Mouse (Mus musculus): ENCODE data around the gene Acap2. TPM values are rescaled to one million over a fixed set of nuclear protein-coding genes. Genes with fewer than 3 reads are reported as not detected.

Gene Acap2
- polyA plus RNA-seq, 1 experiment from 2014 or later: 11.3 TPM

DNA sequence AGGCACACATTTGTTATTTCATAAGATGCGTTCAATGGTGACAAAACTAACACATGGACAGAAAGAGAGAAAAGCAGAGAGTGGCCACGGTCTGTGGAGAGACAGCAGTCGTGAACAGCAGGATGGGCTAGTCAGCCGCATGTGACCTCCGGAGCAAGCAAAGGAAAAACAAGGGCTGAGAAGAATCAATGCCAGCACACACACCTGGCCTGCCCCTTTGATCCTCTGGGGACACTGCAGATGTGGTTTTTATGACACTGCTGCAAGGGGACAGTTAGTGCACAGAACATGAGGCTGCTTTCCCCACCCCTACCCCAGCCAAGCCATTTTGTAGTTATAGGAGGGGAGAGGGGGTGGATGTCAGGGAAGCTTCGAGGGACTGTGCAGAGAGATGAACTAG lies 152.9 kb downstream of the Acap2 start:
- no peak overlapping the region for H3K9ac ChIP-seq
- H3K4me2 ChIP-seq: no peak overlapping the region
- no peaks in the 10 kb centered on the region for H3K27me3 ChIP-seq (replicated peaks)
- no peak overlapping the region for H3K27ac ChIP-seq
- H3K4me1 ChIP-seq: no peaks in the 10 kb centered on the region; the same call in 1 of the 2 replicates
- ATAC-seq (replicated peaks): no peak
- WGBS: 86% methylated on average over 6 of the region's 6 CpGs
- H3K9me3 ChIP-seq: no peaks in the 10 kb centered on the region
- no peaks in the 10 kb centered on the region for H3K36me3 ChIP-seq (replicated peaks)
- H3K4me3 ChIP-seq: no peak overlapping the region

DNA sequence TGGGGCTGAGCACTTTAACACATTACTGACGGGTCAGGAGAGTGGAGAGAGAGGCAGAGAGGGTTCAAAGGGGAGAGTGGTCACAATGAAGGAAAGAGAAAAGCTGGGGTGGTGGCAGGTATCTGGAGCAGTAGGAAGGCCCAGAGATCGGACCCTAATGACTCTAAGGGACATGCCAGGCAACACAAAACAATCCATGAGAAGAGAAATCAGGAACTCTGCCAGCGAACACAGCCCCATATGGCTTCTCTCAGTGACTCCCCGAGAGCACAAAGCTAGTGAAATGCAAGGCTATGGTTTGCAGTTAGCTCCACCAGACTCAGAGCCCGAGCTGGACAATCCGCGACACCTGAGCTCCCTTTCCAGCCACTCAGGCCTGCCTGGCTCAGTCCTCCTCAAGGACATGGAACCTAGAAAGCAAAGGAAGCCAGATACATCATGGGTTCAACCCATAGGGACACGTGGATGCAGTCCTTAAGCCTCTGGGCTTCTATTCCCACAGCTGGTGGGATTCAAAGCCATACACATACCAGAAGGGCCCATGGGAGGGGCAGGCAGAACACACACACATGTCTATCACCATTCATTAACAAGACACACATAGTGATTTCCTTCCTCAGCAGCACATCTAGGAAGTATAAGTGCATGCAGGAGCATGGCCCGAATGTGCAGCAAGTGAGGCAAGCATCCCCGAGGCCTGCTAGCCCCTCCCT lies 153.7 kb downstream of the Acap2 start:
- no peak overlapping the region for H3K27ac ChIP-seq
- H3K4me1 ChIP-seq: no peaks in the 10 kb centered on the region; the same call in 1 of the 2 replicates
- ATAC-seq (replicated peaks): no peak
- no peak overlapping the region for H3K4me2 ChIP-seq
- no peaks in the 10 kb centered on the region for H3K27me3 ChIP-seq (replicated peaks)
- H3K36me3 ChIP-seq (replicated peaks): no peaks in the 10 kb centered on the region
- H3K4me3 ChIP-seq: no peak overlapping the region
- no peaks in the 10 kb centered on the region for H3K9me3 ChIP-seq
- H3K9ac ChIP-seq: no peak overlapping the region
- 84% methylated on average over 10 of the region's 10 CpGs for WGBS

DNA sequence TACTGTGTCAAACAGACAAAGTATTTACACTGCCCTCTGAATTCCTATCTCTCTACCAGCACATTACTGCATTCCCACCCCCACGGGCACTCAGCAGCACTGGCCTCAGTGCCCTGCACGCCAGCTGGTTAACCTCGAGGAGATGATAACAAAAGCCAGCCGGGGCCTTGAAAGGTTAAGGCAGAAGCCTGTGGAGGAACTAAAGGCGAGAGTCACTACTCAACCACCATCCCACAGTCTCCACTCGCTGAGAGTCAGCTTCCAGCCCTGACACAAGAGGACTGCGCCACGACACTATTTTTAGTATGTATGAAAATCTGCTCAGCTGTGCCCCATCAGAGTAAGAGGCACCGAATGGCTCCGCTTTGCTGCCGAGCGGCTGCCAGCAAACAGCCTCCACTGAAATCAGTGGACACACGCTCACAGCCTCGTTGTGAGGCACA lies 154.8 kb downstream of the Acap2 start:
- WGBS: 74% methylated on average over 14 of the region's 14 CpGs
- no peak overlapping the region for H3K9ac ChIP-seq
- no peak for ATAC-seq (replicated peaks)

DNA sequence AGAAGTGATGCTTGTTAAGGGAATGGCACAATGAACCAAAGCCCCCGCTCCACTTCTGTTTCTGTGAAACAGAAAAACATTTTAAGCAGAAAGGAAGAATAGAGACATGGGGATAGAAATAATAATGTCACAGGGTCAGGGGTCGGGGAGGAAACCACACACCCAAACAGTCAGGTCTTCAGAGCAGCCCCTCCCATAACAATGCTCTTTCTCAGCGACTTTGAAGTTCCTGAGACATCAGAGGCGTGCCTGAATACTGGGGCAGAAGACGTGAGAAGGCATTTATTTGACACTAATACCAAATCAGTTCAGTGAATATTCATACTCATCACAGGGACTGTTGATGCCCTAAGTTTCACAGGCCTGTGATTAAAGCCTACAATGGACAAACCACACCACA lies 155.8 kb downstream of the Acap2 start:
- no peak overlapping the region for H3K4me2 ChIP-seq
- H3K27ac ChIP-seq: no peak overlapping the region
- no peaks in the 10 kb centered on the region for H3K36me3 ChIP-seq (replicated peaks)
- no peak overlapping the region for H3K9ac ChIP-seq
- H3K9me3 ChIP-seq: no peaks in the 10 kb centered on the region
- 49% methylated on average over 5 of the region's 5 CpGs for WGBS
- ATAC-seq (replicated peaks): no peak
- no peak overlapping the region for H3K4me3 ChIP-seq
- H3K4me1 ChIP-seq: no peaks in the 10 kb centered on the region; the same call in 1 of the 2 replicates
- H3K27me3 ChIP-seq (replicated peaks): no peaks in the 10 kb centered on the region

More for the DNA sequence above, 154.8 kb downstream of the Acap2 start:
- no peak overlapping the region for H3K4me2 ChIP-seq
- no peak overlapping the region for H3K4me3 ChIP-seq
- H3K9me3 ChIP-seq: no peaks in the 10 kb centered on the region
- H3K36me3 ChIP-seq (replicated peaks): no peaks in the 10 kb centered on the region
- no peak overlapping the region for H3K27ac ChIP-seq
- H3K27me3 ChIP-seq (replicated peaks): no peaks in the 10 kb centered on the region
- no peaks in the 10 kb centered on the region; the same call in 1 of the 2 replicates for H3K4me1 ChIP-seq

DNA sequence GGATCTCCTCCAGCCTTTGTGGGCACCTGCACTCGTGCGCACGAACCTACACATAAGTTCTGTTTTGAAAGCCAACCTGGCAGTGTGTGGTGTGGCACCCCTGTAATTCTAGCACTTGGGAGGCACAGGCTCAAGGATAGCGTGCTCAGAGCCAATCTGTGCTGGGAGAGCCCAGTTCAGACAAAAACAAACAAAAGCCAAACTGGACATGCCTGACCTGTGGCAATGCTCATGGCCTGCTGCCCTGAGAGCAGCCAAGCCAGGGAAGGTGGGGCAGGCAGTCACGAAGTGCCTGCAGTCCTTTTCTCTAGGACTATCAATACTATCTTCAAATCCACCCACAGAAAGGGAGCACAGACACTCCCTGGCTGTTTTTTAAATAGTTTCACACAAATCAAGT lies 157.9 kb downstream of the Acap2 start:
- H3K4me3 ChIP-seq: no peak overlapping the region
- 88% methylated on average over 5 of the region's 5 CpGs for WGBS
- H3K9me3 ChIP-seq: no peaks in the 10 kb centered on the region
- H3K27ac ChIP-seq: no peak overlapping the region
- no peak overlapping the region for H3K4me2 ChIP-seq
- no peak overlapping the region for H3K9ac ChIP-seq
- no peak for ATAC-seq (replicated peaks)
- H3K4me1 ChIP-seq: peaks cover 4% of the 10 kb centered on the region; the same call in 1 of the 2 replicates
- no peaks in the 10 kb centered on the region for H3K36me3 ChIP-seq (replicated peaks)
- no peaks in the 10 kb centered on the region for H3K27me3 ChIP-seq (replicated peaks)

Other genes with a start within 250 kb of the Acap2 start
- 11.9 and 12.5 TPM in 2 replicates for gene Xxylt1, start 119.8 kb downstream of the Acap2 start, polyA plus RNA-seq (2015; fragmentation: Nextera tagmentation; extraction: Ambion mirVana)
- gene Ppp1r2, start 74.0 kb upstream of the Acap2 start, polyA plus RNA-seq (2015; fragmentation: Nextera tagmentation; extraction: Ambion mirVana): 84.6 and 91.6 TPM in 2 replicates
- 93.2 and 105 TPM in 2 replicates for gene Apod, start 113.6 kb upstream of the Acap2 start, polyA plus RNA-seq (2015; fragmentation: Nextera tagmentation; extraction: Ambion mirVana)
- 105 and 113 TPM in 2 replicates for gene Bdh1, start 221.0 kb upstream of the Acap2 start, polyA plus RNA-seq (2015; fragmentation: Nextera tagmentation; extraction: Ambion mirVana)

All from midbrain, embryonic 15.5 days (tissue).